Mouse (Mus musculus): ENCODE results near the gene Amdhd1. TPM values are rescaled to one million over a fixed set of nuclear protein-coding genes. Genes with fewer than 3 reads are reported as not detected.

The Amdhd1 gene
- not detected for polyA plus RNA-seq (2014; fragmentation: Illumina TruSeq; extraction: RNeasy Lipid Tissue Mini Kit (QIAGEN cat#74804); ENCODE audit: low read depth, low replicate concordance)

DNA sequence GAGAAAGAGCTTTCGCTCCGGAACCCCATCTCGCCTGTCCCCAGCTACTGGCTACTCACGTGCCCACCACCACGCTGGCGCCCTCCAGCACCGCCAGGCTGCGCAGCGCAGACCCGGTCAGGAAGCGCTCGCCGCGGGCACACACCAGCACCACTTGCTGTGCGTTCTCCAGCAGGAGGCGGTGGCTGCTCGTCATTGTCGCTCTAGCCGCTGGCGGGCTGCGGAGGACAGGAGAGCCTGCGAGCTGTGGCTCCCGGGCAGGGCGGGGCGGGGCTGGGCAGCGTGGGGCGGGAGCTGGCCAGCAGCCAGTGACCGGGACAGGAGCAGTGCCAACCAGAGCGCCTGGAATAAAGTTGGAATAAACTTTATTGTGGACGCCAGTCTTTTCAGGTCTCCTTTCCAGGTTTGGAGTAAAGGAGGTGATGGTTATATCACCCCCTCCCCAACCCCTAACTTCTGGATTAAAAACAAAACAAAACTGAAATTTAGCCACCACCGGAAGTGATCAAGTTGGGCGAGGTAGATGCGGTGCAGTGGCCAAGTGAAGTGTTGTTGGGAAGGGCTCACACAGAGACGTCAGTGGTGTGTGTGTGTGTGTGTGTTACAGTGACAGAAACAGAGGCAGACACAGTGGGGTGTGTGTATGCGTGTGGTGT lies at the start of gene Amdhd1:
TSS of gene Amdhd1 (minus strand) at position 259 of the 656 bp plus-strand sequence.

DNA sequence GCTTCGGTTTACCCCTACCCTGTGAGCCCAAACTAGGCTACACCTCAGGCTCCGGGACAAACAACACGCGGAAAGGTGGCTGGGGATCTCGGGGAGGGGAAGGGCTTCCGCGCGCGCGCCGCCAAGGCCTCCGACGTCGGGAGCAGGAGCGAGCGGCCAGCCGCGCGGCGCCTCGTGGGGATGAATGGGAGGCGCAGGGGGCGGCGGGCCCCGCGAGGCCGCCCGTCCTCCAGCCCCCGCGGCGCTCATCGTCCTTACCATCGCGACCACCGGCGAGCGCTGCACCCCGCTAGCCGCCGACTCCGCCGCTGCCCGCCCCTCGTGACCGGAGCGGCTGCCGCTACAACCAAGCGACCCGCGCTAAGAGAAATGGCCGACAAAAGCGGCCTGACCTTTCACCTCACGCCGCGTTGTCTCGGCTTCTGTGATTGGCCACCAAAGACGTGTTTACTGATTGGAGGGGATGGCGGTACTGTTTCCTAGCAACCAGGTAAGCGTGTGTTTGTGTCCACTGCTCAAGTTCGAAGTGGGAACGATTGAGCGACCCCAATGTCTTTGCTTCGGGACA lies 49.5 kb upstream of the Amdhd1 start, which contains the start of gene Snrpf:
TSS of gene Snrpf (minus strand) at position 426 of the 568 bp plus-strand sequence.

DNA sequence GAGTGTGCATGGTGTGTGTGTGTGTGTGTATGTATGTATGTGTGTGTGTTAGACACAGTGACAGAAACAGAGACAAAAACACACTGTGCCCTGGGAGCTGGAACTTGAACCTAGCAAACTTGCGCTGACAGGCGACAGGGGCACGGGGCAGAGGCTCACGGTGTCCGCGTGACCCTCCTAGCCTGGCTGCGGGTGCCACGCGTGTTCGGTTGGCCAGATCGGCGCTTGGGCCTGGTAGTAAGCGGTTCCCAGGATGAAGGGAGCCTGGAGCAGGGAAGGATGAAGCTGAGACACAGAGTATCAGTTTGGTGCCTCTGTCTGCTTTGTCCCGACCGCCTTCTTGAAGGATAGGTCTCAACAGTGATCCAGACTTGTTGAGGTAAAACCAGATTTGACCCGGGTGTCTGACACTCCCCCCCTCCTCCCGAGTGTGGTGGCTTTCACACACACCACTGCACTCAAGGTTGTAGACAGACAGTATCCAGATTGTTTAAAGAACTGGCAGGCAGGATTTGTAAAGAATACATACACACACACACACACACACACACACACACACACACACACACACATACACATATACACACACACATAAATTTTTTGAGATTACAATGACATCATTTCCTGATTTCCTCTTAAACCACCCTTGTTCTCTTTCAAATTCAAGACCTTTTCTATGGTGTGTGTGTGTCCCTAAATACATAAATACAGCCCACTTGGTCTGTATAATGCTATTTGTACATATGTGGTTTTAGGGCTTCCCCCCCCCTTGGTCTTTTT lies 788 bp upstream of the Amdhd1 start, which contains the start of gene Ccdc38:
TSS of gene Ccdc38 (plus strand) at position 202 of the 780 bp plus-strand sequence.

DNA sequence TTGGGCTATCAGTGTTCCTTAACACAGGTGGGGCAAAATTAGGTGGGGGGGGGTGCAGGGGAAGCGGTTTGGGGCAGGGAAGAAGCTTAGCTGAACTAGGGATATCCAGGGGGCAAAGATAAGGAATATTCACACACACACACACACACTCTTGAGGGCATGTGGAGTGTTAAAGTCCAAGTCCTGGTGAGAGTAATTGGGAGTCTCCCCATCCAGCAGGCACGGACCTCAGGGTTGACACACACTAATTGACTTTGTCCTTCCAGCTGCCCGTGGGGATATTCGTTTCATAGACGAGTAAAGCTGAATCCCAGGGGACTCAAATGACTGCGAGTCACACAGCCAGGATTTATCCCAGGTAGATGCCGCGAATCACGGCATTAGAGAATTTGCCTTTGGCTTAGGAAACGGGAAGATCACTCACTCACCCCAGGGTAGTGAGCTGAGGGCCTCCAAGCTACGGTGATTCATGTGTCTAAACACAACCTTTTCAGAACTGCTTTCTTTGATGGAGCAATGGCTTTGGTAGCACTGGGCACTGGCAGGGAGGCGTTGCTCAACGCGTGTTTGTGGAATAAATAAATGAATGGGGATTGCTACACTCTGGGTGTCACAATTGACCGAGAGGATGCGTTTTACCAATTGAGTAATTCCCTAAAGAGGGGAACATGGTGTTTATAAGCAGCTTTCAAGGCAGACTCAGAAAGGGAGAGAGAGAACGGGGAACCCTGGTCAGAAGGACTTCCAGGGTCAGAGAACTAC lies 51.6 kb downstream of the Amdhd1 start, which contains the start of gene Hal:
TSS of gene Hal (plus strand) at position 703 of the 762 bp plus-strand sequence.

Other genes with a start within 250 kb of the Amdhd1 start
- gene Elk3, start 228.9 kb downstream of the Amdhd1 start, polyA plus RNA-seq (2014; fragmentation: Illumina TruSeq; extraction: RNeasy Lipid Tissue Mini Kit (QIAGEN cat#74804); ENCODE audit: low read depth, low replicate concordance): 0.69 TPM
- gene Lta4h, start 86.6 kb downstream of the Amdhd1 start, polyA plus RNA-seq (2014; fragmentation: Illumina TruSeq; extraction: RNeasy Lipid Tissue Mini Kit (QIAGEN cat#74804); ENCODE audit: low read depth, low replicate concordance): 30.7 TPM
- 0.27 TPM for gene Hal, start 51.3 kb downstream of the Amdhd1 start, polyA plus RNA-seq (2014; fragmentation: Illumina TruSeq; extraction: RNeasy Lipid Tissue Mini Kit (QIAGEN cat#74804); ENCODE audit: low read depth, low replicate concordance)
- gene Ccdc38, start 599 bp upstream of the Amdhd1 start, polyA plus RNA-seq (2014; fragmentation: Illumina TruSeq; extraction: RNeasy Lipid Tissue Mini Kit (QIAGEN cat#74804); ENCODE audit: low read depth, low replicate concordance): 717 TPM
- gene Snrpf, start 49.7 kb upstream of the Amdhd1 start, polyA plus RNA-seq (2014; fragmentation: Illumina TruSeq; extraction: RNeasy Lipid Tissue Mini Kit (QIAGEN cat#74804); ENCODE audit: low read depth, low replicate concordance): 49.0 TPM
- 7.7 TPM for gene Ntn4, start 100.6 kb upstream of the Amdhd1 start, polyA plus RNA-seq (2014; fragmentation: Illumina TruSeq; extraction: RNeasy Lipid Tissue Mini Kit (QIAGEN cat#74804); ENCODE audit: low read depth, low replicate concordance)